In the genomic region with DNA sequence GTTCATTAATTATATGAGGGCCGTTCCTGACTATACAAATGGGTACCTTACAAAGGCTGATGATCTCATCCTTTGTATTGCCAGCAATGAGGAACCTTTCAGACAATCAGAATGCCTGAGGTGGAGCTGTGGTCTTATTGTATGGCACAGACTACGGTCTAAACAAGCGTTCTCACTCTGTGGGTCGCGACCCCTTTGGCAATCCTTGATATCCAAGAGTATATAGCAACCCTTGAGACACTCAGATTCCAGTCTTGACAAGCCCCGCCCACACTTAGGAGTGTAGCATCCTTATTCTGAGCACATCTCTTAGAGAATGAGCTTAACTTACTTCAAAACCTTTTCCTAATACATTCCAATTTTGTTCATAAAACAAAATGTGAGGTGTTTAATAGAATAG, we compare ENCODE assay signal across 24 mouse cellular contexts. TPM values are rescaled to one million over a fixed set of nuclear protein-coding genes. Genes with fewer than 3 reads are reported as not detected.
DNase-seq lines count a peak whose midpoint lies in the region; ATAC-seq and TF ChIP-seq lines count a peak whose summit lies in the region.
"Had no signal": no experiment of that assay in that cellular context is flagged by ENCODE, and none has a peak within 500 bp of the region (broad histone marks: within the 10 kb centered on the region; RNA-seq: fewer than 3 reads in every experiment).

No protein-coding gene starts in this region.

- no peak overlapping the region for H3K4me3 ChIP-seq in liver, embryonic 11.5 days (ENCODE audit: low read depth, low read length)
- H3K4me3 ChIP-seq in ES-E14 (ENCODE audit: insufficient read depth in 1 of 2, low read depth in 1 of 2, low read length in 2 of 2, poor library complexity in 1 of 2, severe bottlenecking in 1 of 2) = no peak overlapping the region
- H3K4me3 ChIP-seq: embryonic facial prominence, embryonic 12.5 days; embryonic facial prominence, embryonic 15.5 days; heart, embryonic 12.5 days; heart, embryonic 15.5 days; hindbrain, embryonic 12.5 days; hindbrain, embryonic 15.5 days had no signal

- H3K36me3 ChIP-seq in liver, embryonic 11.5 days (ENCODE audit: control insufficient read depth, insufficient read depth, low read length) = no peaks in the 10 kb centered on the region
- no peaks in the 10 kb centered on the region for H3K36me3 ChIP-seq in ES-E14 (ENCODE audit: control insufficient read depth, insufficient read depth, low read length, poor library complexity, severe bottlenecking)
- H3K36me3 ChIP-seq: embryonic facial prominence, embryonic 12.5 days; embryonic facial prominence, embryonic 15.5 days; G1E; heart, embryonic 12.5 days; heart, embryonic 15.5 days; hindbrain, embryonic 12.5 days; hindbrain, embryonic 15.5 days had no signal

- H3K9ac ChIP-seq in liver, embryonic 11.5 days (ENCODE audit: low read depth, low read length) = no peak overlapping the region
- H3K9ac ChIP-seq in ES-E14 (ENCODE audit: insufficient read depth, low read depth, low read length, poor library complexity, severe bottlenecking) = no peak overlapping the region
- H3K9ac ChIP-seq: embryonic facial prominence, embryonic 12.5 days; embryonic facial prominence, embryonic 15.5 days; heart, embryonic 12.5 days; heart, embryonic 15.5 days; hindbrain, embryonic 12.5 days; hindbrain, embryonic 15.5 days had no signal

- WGBS in liver, embryonic 11.5 days = 51% methylated on average over 6 of the region's 6 CpGs

- H3K4me2 ChIP-seq in liver, embryonic 11.5 days = peak overlapping the region; percentile 63
- H3K4me2 ChIP-seq: embryonic facial prominence, embryonic 12.5 days; embryonic facial prominence, embryonic 15.5 days; heart, embryonic 12.5 days; heart, embryonic 15.5 days; hindbrain, embryonic 12.5 days; hindbrain, embryonic 15.5 days had no signal

- no peak overlapping the region for H3K27ac ChIP-seq in liver, embryonic 11.5 days (ENCODE audit: low read depth, low read length)
- H3K27ac ChIP-seq in ES-E14 (ENCODE audit: insufficient read depth, low read depth, low read length, poor library complexity, severe bottlenecking) = no peak overlapping the region
- H3K27ac ChIP-seq: embryonic facial prominence, embryonic 12.5 days; embryonic facial prominence, embryonic 15.5 days; heart, embryonic 15.5 days; hindbrain, embryonic 12.5 days; hindbrain, embryonic 15.5 days had no signal

- intact Hi-C loops in left cerebral cortex, postnatal 25 days (cut with DNase I) = loop anchor here (5.0 kb wide), 1 partner anchor 91 kb away; the partner anchor contains the start of gene Prss16

- no peaks in the 10 kb centered on the region for H3K9me3 ChIP-seq in liver, embryonic 11.5 days (ENCODE audit: control insufficient read depth, low read length)
- no peaks in the 10 kb centered on the region for H3K9me3 ChIP-seq in ES-E14 (ENCODE audit: control insufficient read depth, insufficient read depth, low read depth, low read length)
- H3K9me3 ChIP-seq: embryonic facial prominence, embryonic 12.5 days; embryonic facial prominence, embryonic 15.5 days; G1E; heart, embryonic 12.5 days; heart, embryonic 15.5 days; hindbrain, embryonic 12.5 days; hindbrain, embryonic 15.5 days had no signal

- H3K27me3 ChIP-seq in liver, embryonic 11.5 days (replicated peaks; ENCODE audit: control insufficient read depth, insufficient read depth, low read length) = no peaks in the 10 kb centered on the region

- ATAC-seq in liver, embryonic 11.5 days (replicated peaks; ENCODE audit: low FRiP score) = no peak
- ATAC-seq in cerebellum, adult (ENCODE audit: insufficient number of reproducible peaks, low FRiP score, low TSS enrichment) = no peak
- ATAC-seq: CD4-positive, CD25-positive, alpha-beta regulatory T cell, adult 4 months; forebrain, embryonic 14.5 days; intestine, postnatal 0 days had no signal

- peaks cover 10% of the 10 kb centered on the region; the same call in 1 of the 2 replicates for H3K4me1 ChIP-seq in liver, embryonic 11.5 days (replicated peaks; ENCODE audit: control insufficient read depth, insufficient read depth, low read length)
- peaks cover 0 to 2% of the 10 kb centered on the region in 2 experiments; a peak in 1 of 4 replicates for H3K4me1 ChIP-seq in ES-E14 (ENCODE audit: control insufficient read depth in 2 of 2, insufficient read depth in 2 of 2, low read length in 2 of 2, poor library complexity in 1 of 2)
- H3K4me1 ChIP-seq: embryonic facial prominence, embryonic 12.5 days; embryonic facial prominence, embryonic 15.5 days had no signal

- DNase-seq in liver, embryonic 11.5 days (ENCODE audit: low spot score) = no peak
- no peak for DNase-seq in liver
- no peak for DNase-seq in ES-E14 (ENCODE audit: low read depth, low spot score)
- peak; percentile 67 for DNase-seq in R1 (ENCODE audit: low read depth, low spot score)
- DNase-seq in left cerebral cortex, postnatal 25 days (ENCODE audit: low spot score in 2 of 2) = no peak
- DNase-seq: adrenal gland, postnatal 10 days; adrenal gland, postnatal 36 days; cerebellum, adult 11 months; cerebellum, adult 2 months; cerebellum, adult 9-11 months; cerebellum, postnatal 25 days; gastrocnemius, postnatal 25 days; heart, postnatal 14 days had no signal

- in situ Hi-C loops in ES-E14 (cut with MboI; ENCODE audit: low sequenced_read_pairs in 2 of 2, unreplicated experiment in 2 of 2) = loop anchor here (25.0 kb wide), 2 partner anchors 1396 to 1521 kb away; no protein-coding TSS in a partner anchor

TF ChIP-seq in ES-E14, 5 proteins besides CTCF, POLR2A, EP300 and RAD21:
- TF ChIP-seq ZC3H11A (IDR thresholded peaks at IDR 0.05; ENCODE audit: borderline replicate concordance, low read depth, low read length) (no peak), CHD2 (IDR thresholded peaks at IDR 0.05; ENCODE audit: low read depth, low read length) (peak; percentile 87), MAFK (IDR thresholded peaks at IDR 0.05; ENCODE audit: insufficient read depth, low read depth, low read length) (no peak)

RNA-seq across cellular contexts. Expression of gene Zfp184, which starts 28.8 kb away (rescaled TPM):
- polyA plus RNA-seq in liver, embryonic 11.5 days (2014; fragmentation: Nextera tagmentation; extraction: Ambion mirVana) = 5.1 and 5.9 TPM in 2 replicates
- total RNA-seq in ES-E14 (2012; rRNA removed) = 5.4 and 6.2 TPM in 2 replicates
- 1 to 10 TPM; 2.6 to 3.3 TPM for total RNA-seq in left cerebral cortex, postnatal 25 days (2021)
